ENCODE assay signal across 8 mouse cellular contexts in the genomic region with DNA sequence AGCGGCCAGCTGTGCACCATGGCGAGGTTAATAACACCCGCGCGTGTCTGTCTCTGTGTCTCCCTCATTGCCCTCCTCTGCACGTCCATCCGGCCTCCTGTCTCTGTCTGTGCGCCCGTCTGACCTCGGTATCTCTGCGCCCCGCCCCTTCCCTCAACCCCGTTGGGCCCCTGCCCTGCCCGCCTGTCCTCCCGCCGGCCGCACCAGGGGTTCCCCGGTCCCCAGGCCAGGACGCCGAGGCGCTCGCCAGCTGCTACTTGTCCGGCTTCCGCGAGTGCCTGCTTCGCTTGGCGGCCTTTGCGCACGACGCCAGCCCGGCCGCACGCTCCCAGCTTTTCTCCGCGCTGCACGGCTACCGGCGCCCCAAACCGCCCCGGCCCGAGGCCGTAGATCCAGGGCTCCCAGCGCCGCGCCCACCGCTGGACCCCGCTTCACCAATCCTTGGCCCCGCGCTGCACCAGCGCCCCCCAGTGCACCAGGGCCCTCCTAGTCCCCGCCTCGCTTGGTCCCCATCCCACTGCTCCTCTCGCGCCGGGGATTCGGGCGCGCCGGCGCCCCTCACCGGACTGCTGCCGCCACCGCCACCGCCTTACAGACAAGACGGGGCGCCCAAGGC. TPM values are rescaled to one million over a fixed set of nuclear protein-coding genes. Genes with fewer than 3 reads are reported as not detected.
A peak's percentile ranks its signal among the peaks of the same experiment; 100 is the strongest.
DNase-seq lines count a peak whose midpoint lies in the region; ATAC-seq and TF ChIP-seq lines count a peak whose summit lies in the region.

Gene 9130213A22Rik (minus strand): TSS at position 254 of the 616 bp plus-strand sequence.

- H3K9me3 ChIP-seq in forebrain, embryonic 10.5 days, result no peaks in the 10 kb centered on the region
- H3K9me3 ChIP-seq in heart, embryonic 15.5 days (replicated peaks), result no peaks in the 10 kb centered on the region
- H3K9me3 ChIP-seq in liver, postnatal 0 days (ENCODE audit: low read length), result no peaks in the 10 kb centered on the region
- H3K9me3 ChIP-seq in neural tube, embryonic 14.5 days (ENCODE audit: control insufficient read depth, low read length), result no peaks in the 10 kb centered on the region

- H3K4me2 ChIP-seq in heart, embryonic 15.5 days, result peak within 1 kb of the TSS; percentile 87
- H3K4me2 ChIP-seq in liver, postnatal 0 days (ENCODE audit: low read depth, low read length), result peak within 1 kb of the TSS; percentile 98
- H3K4me2 ChIP-seq in neural tube, embryonic 14.5 days (ENCODE audit: low read depth, low read length), result peak within 1 kb of the TSS; percentile 94

- H3K9ac ChIP-seq in heart, embryonic 15.5 days, result peak within 1 kb of the TSS; percentile 67
- peak within 1 kb of the TSS; percentile 67 for H3K9ac ChIP-seq in liver, postnatal 0 days (replicated peaks)
- H3K9ac ChIP-seq in neural tube, embryonic 14.5 days (replicated peaks; ENCODE audit: low read depth, low read length), result peak within 1 kb of the TSS; percentile 69

- peak; percentile 98 for TF ChIP-seq CTCF in C2C12 (IDR thresholded peaks at IDR 0.05; ENCODE audit: control insufficient read depth, insufficient read depth, insufficient read length)
- peak; percentile 57; the same call in 1 of the 2 replicates for TF ChIP-seq CTCF in bone marrow, adult 2 months (IDR thresholded peaks at IDR 0.05; ENCODE audit: control insufficient read depth, insufficient read depth, low read length)
- peak; percentile 80 for TF ChIP-seq CTCF in liver, postnatal 0 days (IDR thresholded peaks at IDR 0.05; ENCODE audit: low read depth)

- no peaks in the 10 kb centered on the region for H3K36me3 ChIP-seq in C2C12 (ENCODE audit: control insufficient read depth, insufficient read depth)
- no peaks in the 10 kb centered on the region for H3K36me3 ChIP-seq in forebrain, embryonic 10.5 days (replicated peaks)
- no peaks in the 10 kb centered on the region for H3K36me3 ChIP-seq in heart, embryonic 15.5 days
- no peaks in the 10 kb centered on the region for H3K36me3 ChIP-seq in liver, postnatal 0 days (replicated peaks; ENCODE audit: insufficient read depth, low read length)
- H3K36me3 ChIP-seq in neural tube, embryonic 14.5 days (ENCODE audit: control insufficient read depth, insufficient read depth, low read length), result no peaks in the 10 kb centered on the region

- H3ac ChIP-seq in C2C12 (ENCODE audit: control insufficient read depth, insufficient read length, low read depth), result peak within 1 kb of the TSS; percentile 83

- no peaks in the 10 kb centered on the region for H3K79me3 ChIP-seq in C2C12 (ENCODE audit: low read depth)

- peak; percentile 78 for ATAC-seq in heart, embryonic 15.5 days (replicated peaks; ENCODE audit: insufficient number of reproducible peaks, insufficient read depth, low FRiP score, low read depth)
- peak; percentile 13 for ATAC-seq in liver, postnatal 0 days
- peak; percentile 57 for ATAC-seq in neural tube, embryonic 14.5 days (ENCODE audit: low read depth)

- peaks cover 1% of the 10 kb centered on the region; the same call in 1 of the 2 replicates for H3K4me1 ChIP-seq in bone marrow, adult 2 months (ENCODE audit: control insufficient read depth, insufficient read depth, low read length)
- peaks cover 71% of the 10 kb centered on the region for H3K4me1 ChIP-seq in forebrain, embryonic 10.5 days
- H3K4me1 ChIP-seq in heart, embryonic 15.5 days (replicated peaks), result peaks cover 50% of the 10 kb centered on the region
- peaks cover 57% of the 10 kb centered on the region for H3K4me1 ChIP-seq in liver, postnatal 0 days (ENCODE audit: insufficient read depth)
- peaks cover 16% of the 10 kb centered on the region for H3K4me1 ChIP-seq in neural tube, embryonic 14.5 days (ENCODE audit: control insufficient read depth, insufficient read depth, low read length)

- no peaks in the 10 kb centered on the region for H3K79me2 ChIP-seq in C2C12 (ENCODE audit: control insufficient read depth, insufficient read depth)

- TF ChIP-seq POLR2A in bone marrow, adult 2 months (IDR thresholded peaks at IDR 0.05; ENCODE audit: borderline replicate concordance, control insufficient read depth, low read depth, low read length), result peak; percentile 42; the same call in 1 of the 2 replicates

- H3K27ac ChIP-seq in bone marrow, adult 2 months (ENCODE audit: control insufficient read depth, insufficient read depth, low read depth, low read length, poor library complexity), result peak within 1 kb of the TSS; percentile 58; the same call in 1 of the 2 replicates
- H3K27ac ChIP-seq in forebrain, embryonic 10.5 days, result peak within 1 kb of the TSS; percentile 82
- peak within 1 kb of the TSS; percentile 94 for H3K27ac ChIP-seq in heart, embryonic 15.5 days
- peak within 1 kb of the TSS; percentile 81 for H3K27ac ChIP-seq in liver, postnatal 0 days (ENCODE audit: low read depth)
- H3K27ac ChIP-seq in neural tube, embryonic 14.5 days (ENCODE audit: low read depth, low read length), result peak within 1 kb of the TSS; percentile 18; the same call in 1 of the 2 replicates

- no peak for TF ChIP-seq EP300 in liver, postnatal 0 days (IDR thresholded peaks at IDR 0.05; ENCODE audit: low read depth)

- no peaks in the 10 kb centered on the region for H3K27me3 ChIP-seq in C2C12 (ENCODE audit: control insufficient read depth, insufficient read depth, insufficient read length)
- peaks cover 47% of the 10 kb centered on the region for H3K27me3 ChIP-seq in forebrain, embryonic 10.5 days (ENCODE audit: poor library complexity, severe bottlenecking)
- H3K27me3 ChIP-seq in heart, embryonic 15.5 days, result no peaks in the 10 kb centered on the region; the same call in 1 of the 2 replicates
- H3K27me3 ChIP-seq in liver, postnatal 0 days (ENCODE audit: insufficient read depth, low read length), result peaks cover 20% of the 10 kb centered on the region
- H3K27me3 ChIP-seq in neural tube, embryonic 14.5 days (ENCODE audit: control insufficient read depth, insufficient read depth, low read length), result peaks cover 9% of the 10 kb centered on the region; the same call in 1 of the 2 replicates

- DNase-seq in forebrain, embryonic 10.5 days (ENCODE audit: extremely low spot score, low spot score), result peak; percentile 89
- DNase-seq in kidney, postnatal 36 days, result peak; percentile 87 to 91
- peak; percentile 85 for DNase-seq in liver, postnatal 0 days
- peak; percentile 84 for DNase-seq in testis, postnatal 14 days (ENCODE audit: low spot score)

- under 1% methylated on average over 65 of the region's 66 CpGs for WGBS in bone marrow, adult 2 months
- under 1% methylated on average over 66 of the region's 66 CpGs for WGBS in forebrain, embryonic 10.5 days
- WGBS in heart, embryonic 15.5 days, result under 1% methylated on average over 66 of the region's 66 CpGs
- under 1% methylated on average over 60 of the region's 66 CpGs for WGBS in liver, postnatal 0 days (ENCODE audit: insufficient replicate concordance)
- WGBS in neural tube, embryonic 14.5 days, result under 1% methylated on average over 59 of the region's 66 CpGs

- peak within 1 kb of the TSS; percentile 48 for H3K4me3 ChIP-seq in C2C12 (ENCODE audit: insufficient read depth, poor library complexity, severe bottlenecking)
- H3K4me3 ChIP-seq in bone marrow, adult 2 months (replicated peaks; ENCODE audit: control insufficient read depth, low read depth, low read length), result peak within 1 kb of the TSS; percentile 60
- peak within 1 kb of the TSS; percentile 84 for H3K4me3 ChIP-seq in forebrain, embryonic 10.5 days
- H3K4me3 ChIP-seq in heart, embryonic 15.5 days, result peak within 1 kb of the TSS; percentile 65
- peak within 1 kb of the TSS; percentile 68 for H3K4me3 ChIP-seq in liver, postnatal 0 days (ENCODE audit: low read depth, low read length)
- H3K4me3 ChIP-seq in neural tube, embryonic 14.5 days (ENCODE audit: low read depth, low read length), result peak within 1 kb of the TSS; percentile 66

TF ChIP-seq in C2C12, 6 proteins besides CTCF, POLR2A, EP300 and RAD21:
- TF ChIP-seq MYOG (IDR thresholded peaks at IDR 0.05; ENCODE audit: control insufficient read depth, extremely low read depth, insufficient read length) (no peak), MAX (IDR thresholded peaks at IDR 0.05) (no peak), FOSL1 (IDR thresholded peaks at IDR 0.05; ENCODE audit: insufficient read depth, low read length, poor library complexity, severe bottlenecking) (no peak), USF1 (IDR thresholded peaks at IDR 0.05; ENCODE audit: low read depth) (no peak), MYOD1 (IDR thresholded peaks at IDR 0.05; ENCODE audit: control insufficient read depth, insufficient read length, low read depth) (no peak), CEBPB (IDR thresholded peaks at IDR 0.05; ENCODE audit: low read depth) (no peak)

RNA-seq across cellular contexts. Expression of gene 9130213A22Rik, which starts in this region (rescaled TPM):
- 0.21 TPM for polyA plus RNA-seq in C2C12 (2012; fragmentation: generic; extraction: Trizol)
- not detected in 2 replicates for polyA plus RNA-seq in bone marrow, adult 2 months (2011; ENCODE audit: insufficient read depth, insufficient read length, low replicate concordance, missing spikeins)
- polyA plus RNA-seq in forebrain, embryonic 10.5 days (2016; fragmentation: Nextera tagmentation; extraction: Ambion mirVana), result 0.11 and 0.16 TPM in 2 replicates
- polyA plus RNA-seq in heart, embryonic 15.5 days (2015; fragmentation: Nextera tagmentation; extraction: Ambion mirVana), result 0.51 and 0.60 TPM in 2 replicates
- polyA plus RNA-seq in liver, postnatal 0 days (2015; fragmentation: Nextera tagmentation; extraction: Ambion mirVana), result 0.06 and 0.07 TPM in 2 replicates
- polyA plus RNA-seq in neural tube, embryonic 14.5 days (2014; fragmentation: Nextera tagmentation; extraction: Ambion mirVana), result 0.33 and 0.48 TPM in 2 replicates

Comparison
In these comparisons a context has a peak if more than half of its experiments do, and no peak if none do; other contexts are left out.
1. Peak in every context shown above with its lines: DNase-seq, ATAC-seq, H3K4me3 ChIP-seq and H3K27ac ChIP-seq.
2. Peak in DNase-seq, H3K4me3 ChIP-seq and H3K27ac ChIP-seq in forebrain, embryonic 10.5 days; RNA of the gene not detected or under 1 TPM.
3. Peak in ATAC-seq, H3K4me3 ChIP-seq, H3K27ac ChIP-seq, H3K9ac ChIP-seq and H3K4me2 ChIP-seq in heart, embryonic 15.5 days; RNA of the gene not detected or under 1 TPM.
4. Peak in DNase-seq, ATAC-seq, H3K4me3 ChIP-seq, H3K27ac ChIP-seq, H3K9ac ChIP-seq and H3K4me2 ChIP-seq in liver, postnatal 0 days; RNA of the gene not detected or under 1 TPM.
5. Peak in ATAC-seq, H3K4me3 ChIP-seq, H3K27ac ChIP-seq, H3K9ac ChIP-seq and H3K4me2 ChIP-seq in neural tube, embryonic 14.5 days; RNA of the gene not detected or under 1 TPM.
6. H3K27ac ChIP-seq: peak in every context shown above with its lines; median percentile 94 in heart, embryonic 15.5 days; 82 in forebrain, embryonic 10.5 days; 81 in liver, postnatal 0 days; 58 in bone marrow, adult 2 months; 18 in neural tube, embryonic 14.5 days.
7. ATAC-seq: peak in every context shown above with its lines; median percentile 78 in heart, embryonic 15.5 days; 57 in neural tube, embryonic 14.5 days; 13 in liver, postnatal 0 days.